Mouse (Mus musculus): ENCODE measurements around the gene Capn5. TPM values are rescaled to one million over a fixed set of nuclear protein-coding genes. Genes with fewer than 3 reads are reported as not detected.

The Capn5 gene
- polyA plus RNA-seq, 1 experiment from 2014 or later: 18.7 TPM

- no peak within 1 kb of the TSS for H3K4me3 ChIP-seq (replicated peaks; ENCODE audit: low read length)
- H3K4me2 ChIP-seq (ENCODE audit: low read length): no peak within 1 kb of the TSS
- peaks cover 16% of the 10 kb centered on the region for H3K4me1 ChIP-seq (replicated peaks; ENCODE audit: control insufficient read depth, insufficient read depth, low read length)
- H3K9ac ChIP-seq (replicated peaks; ENCODE audit: low read depth, low read length): no peak within 1 kb of the TSS
- 86% methylated on average over 5 of the region's 5 CpGs for WGBS
- no peaks in the 10 kb centered on the region for H3K9me3 ChIP-seq (ENCODE audit: control insufficient read depth, low read length)
- ATAC-seq: no peak
- no peak within 1 kb of the TSS for H3K27ac ChIP-seq (ENCODE audit: low read length)
- no peaks in the 10 kb centered on the region for H3K36me3 ChIP-seq (ENCODE audit: control insufficient read depth, insufficient read depth)
- H3K27me3 ChIP-seq (replicated peaks; ENCODE audit: control insufficient read depth, insufficient read depth, low read length): no peaks in the 10 kb centered on the region
Observed at GRCm38 (mm10) chr7:98145402-98145801, 32.7 kb downstream of the Capn5 start, which contains the start of gene Omp. Omp (minus strand) TSS chr7:98145502.

DNA sequence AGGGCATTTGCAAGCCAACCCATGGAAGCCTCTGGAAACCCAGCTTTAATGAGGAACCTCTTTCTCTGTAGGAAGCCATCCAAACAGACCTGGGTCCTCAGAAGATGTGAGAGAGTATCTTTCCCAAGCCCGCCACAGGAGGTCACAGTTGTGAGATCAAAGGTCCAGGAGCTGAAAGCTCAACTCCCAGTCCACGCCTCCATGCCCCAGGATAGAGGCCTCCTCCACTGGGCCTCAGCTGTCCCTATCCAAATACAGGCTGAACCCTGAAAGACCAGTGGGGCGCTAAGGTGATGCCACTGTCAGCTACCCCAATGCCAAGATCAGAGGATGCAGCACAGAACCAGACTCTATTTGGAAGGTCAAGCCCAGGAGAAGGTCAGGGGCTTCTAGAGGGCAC, 35.4 kb downstream of the Capn5 start:
- Histone ChIP-seq H3K9ac (replicated peaks; ENCODE audit: low read depth, low read length) (no peak overlapping the region), H3K9me3 (ENCODE audit: control insufficient read depth, low read length) (no peaks in the 10 kb centered on the region), H3K4me2 (ENCODE audit: low read length) (no peak overlapping the region), H3K4me1 (replicated peaks; ENCODE audit: control insufficient read depth, insufficient read depth, low read length) (peaks cover 5% of the 10 kb centered on the region; the same call in 1 of the 2 replicates), H3K36me3 (ENCODE audit: control insufficient read depth, insufficient read depth) (no peaks in the 10 kb centered on the region), H3K27ac (ENCODE audit: low read length) (no peak overlapping the region), H3K4me3 (replicated peaks; ENCODE audit: low read length) (no peak overlapping the region), H3K27me3 (replicated peaks; ENCODE audit: control insufficient read depth, insufficient read depth, low read length) (no peaks in the 10 kb centered on the region)
- no peak for ATAC-seq
- WGBS: 76% methylated on average over 3 of the region's 3 CpGs

DNA sequence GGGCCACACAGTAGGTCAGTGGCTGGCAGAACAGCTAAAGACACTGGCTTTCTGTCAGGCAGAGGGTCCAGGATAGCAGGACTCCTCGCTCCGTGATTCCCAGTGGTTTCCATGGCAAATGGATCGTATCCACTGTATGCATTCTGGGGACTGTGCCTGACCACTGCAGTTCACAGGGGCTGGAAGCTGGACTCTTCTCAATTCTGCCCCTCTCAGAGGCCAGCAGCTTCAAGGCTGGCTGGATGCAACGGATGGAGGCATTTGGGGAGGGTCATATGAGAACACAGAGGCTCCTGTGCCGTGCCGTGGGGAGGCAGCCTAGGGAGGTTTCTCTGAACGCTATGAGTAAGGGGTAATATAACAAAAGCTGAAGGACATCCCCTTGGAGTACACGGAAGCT, 35.8 kb downstream of the Capn5 start:
- 0 out of 2 replicates have a peak, but pooled peaks have one; percentile 18 for ATAC-seq
- Histone ChIP-seq H3K4me3 (replicated peaks; ENCODE audit: low read length) (no peak overlapping the region), H3K27ac (ENCODE audit: low read length) (no peak overlapping the region), H3K9me3 (ENCODE audit: control insufficient read depth, low read length) (no peaks in the 10 kb centered on the region), H3K27me3 (replicated peaks; ENCODE audit: control insufficient read depth, insufficient read depth, low read length) (no peaks in the 10 kb centered on the region), H3K4me2 (ENCODE audit: low read length) (no peak overlapping the region), H3K9ac (replicated peaks; ENCODE audit: low read depth, low read length) (no peak overlapping the region), H3K36me3 (ENCODE audit: control insufficient read depth, insufficient read depth) (no peaks in the 10 kb centered on the region), H3K4me1 (replicated peaks; ENCODE audit: control insufficient read depth, insufficient read depth, low read length) (peaks cover 2% of the 10 kb centered on the region; the same call in 1 of the 2 replicates)
- WGBS: 57% methylated on average over 8 of the region's 8 CpGs

GRCm38 (mm10) chr7:98141206-98141605, 36.9 kb downstream of the Capn5 start:
- H3K4me1 ChIP-seq (replicated peaks; ENCODE audit: control insufficient read depth, insufficient read depth, low read length): peaks cover 2% of the 10 kb centered on the region; the same call in 1 of the 2 replicates
- no peak overlapping the region for H3K27ac ChIP-seq (ENCODE audit: low read length)
- no peaks in the 10 kb centered on the region for H3K36me3 ChIP-seq (ENCODE audit: control insufficient read depth, insufficient read depth)
- WGBS: 41% methylated on average over 3 of the region's 3 CpGs
- H3K9me3 ChIP-seq (ENCODE audit: control insufficient read depth, low read length): no peaks in the 10 kb centered on the region
- H3K4me3 ChIP-seq (replicated peaks; ENCODE audit: low read length): no peak overlapping the region
- H3K27me3 ChIP-seq (replicated peaks; ENCODE audit: control insufficient read depth, insufficient read depth, low read length): no peaks in the 10 kb centered on the region
- H3K9ac ChIP-seq (replicated peaks; ENCODE audit: low read depth, low read length): no peak overlapping the region
- no peak overlapping the region for H3K4me2 ChIP-seq (ENCODE audit: low read length)
- no peak; the same call in 1 of the 2 replicates for ATAC-seq

- H3K27me3 ChIP-seq (replicated peaks; ENCODE audit: control insufficient read depth, insufficient read depth, low read length): no peaks in the 10 kb centered on the region
- 36% methylated on average over 2 of the region's 2 CpGs for WGBS
- H3K4me2 ChIP-seq (ENCODE audit: low read length): no peak overlapping the region
- no peaks in the 10 kb centered on the region for H3K9me3 ChIP-seq (ENCODE audit: control insufficient read depth, low read length)
- H3K36me3 ChIP-seq (ENCODE audit: control insufficient read depth, insufficient read depth): no peaks in the 10 kb centered on the region
- no peak overlapping the region for H3K27ac ChIP-seq (ENCODE audit: low read length)
- no peak overlapping the region for H3K9ac ChIP-seq (replicated peaks; ENCODE audit: low read depth, low read length)
- H3K4me3 ChIP-seq (replicated peaks; ENCODE audit: low read length): no peak overlapping the region
- ATAC-seq: 0 out of 2 replicates have a peak, but pooled peaks have one; percentile 27
- H3K4me1 ChIP-seq (replicated peaks; ENCODE audit: control insufficient read depth, insufficient read depth, low read length): 0 out of 2 replicates have a peak, but pooled peaks cover 2% of the 10 kb centered on the region
Observed at GRCm38 (mm10) chr7:98140597-98140996, 37.5 kb downstream of the Capn5 start.

GRCm38 (mm10) chr7:98139216-98139615, 38.9 kb downstream of the Capn5 start:
- H3K4me2 ChIP-seq (ENCODE audit: low read length): no peak overlapping the region
- no peaks in the 10 kb centered on the region for H3K9me3 ChIP-seq (ENCODE audit: control insufficient read depth, low read length)
- 25% methylated on average over 9 of the region's 9 CpGs for WGBS
- H3K4me3 ChIP-seq (replicated peaks; ENCODE audit: low read length): no peak overlapping the region
- no peaks in the 10 kb centered on the region for H3K36me3 ChIP-seq (ENCODE audit: control insufficient read depth, insufficient read depth)
- ATAC-seq: no peak
- no peak overlapping the region for H3K27ac ChIP-seq (ENCODE audit: low read length)
- no peaks in the 10 kb centered on the region for H3K27me3 ChIP-seq (replicated peaks; ENCODE audit: control insufficient read depth, insufficient read depth, low read length)
- no peak overlapping the region for H3K9ac ChIP-seq (replicated peaks; ENCODE audit: low read depth, low read length)
- 0 out of 2 replicates have a peak, but pooled peaks cover 2% of the 10 kb centered on the region for H3K4me1 ChIP-seq (replicated peaks; ENCODE audit: control insufficient read depth, insufficient read depth, low read length)

- Histone ChIP-seq H3K9ac (replicated peaks; ENCODE audit: low read depth, low read length) (no peak overlapping the region), H3K9me3 (ENCODE audit: control insufficient read depth, low read length) (no peaks in the 10 kb centered on the region), H3K4me1 (replicated peaks; ENCODE audit: control insufficient read depth, insufficient read depth, low read length) (0 out of 2 replicates have a peak, but pooled peaks cover 2% of the 10 kb centered on the region), H3K27ac (ENCODE audit: low read length) (no peak overlapping the region), H3K4me3 (replicated peaks; ENCODE audit: low read length) (no peak overlapping the region), H3K27me3 (replicated peaks; ENCODE audit: control insufficient read depth, insufficient read depth, low read length) (no peaks in the 10 kb centered on the region), H3K36me3 (ENCODE audit: control insufficient read depth, insufficient read depth) (no peaks in the 10 kb centered on the region), H3K4me2 (ENCODE audit: low read length) (no peak overlapping the region)
- ATAC-seq: no peak
- 64% methylated on average over 2 of the region's 2 CpGs for WGBS
Observed at GRCm38 (mm10) chr7:98137995-98138394, 40.1 kb downstream of the Capn5 start.

GRCm38 (mm10) chr7:98137583-98137982, 40.5 kb downstream of the Capn5 start:
- 52% methylated on average over 3 of the region's 3 CpGs for WGBS
- no peak overlapping the region for H3K9ac ChIP-seq (replicated peaks; ENCODE audit: low read depth, low read length)
- H3K4me2 ChIP-seq (ENCODE audit: low read length): no peak overlapping the region
- no peak overlapping the region for H3K4me3 ChIP-seq (replicated peaks; ENCODE audit: low read length)
- no peaks in the 10 kb centered on the region for H3K36me3 ChIP-seq (ENCODE audit: control insufficient read depth, insufficient read depth)
- H3K9me3 ChIP-seq (ENCODE audit: control insufficient read depth, low read length): no peaks in the 10 kb centered on the region
- no peak overlapping the region for H3K27ac ChIP-seq (ENCODE audit: low read length)
- no peak for ATAC-seq
- H3K27me3 ChIP-seq (replicated peaks; ENCODE audit: control insufficient read depth, insufficient read depth, low read length): no peaks in the 10 kb centered on the region
- H3K4me1 ChIP-seq (replicated peaks; ENCODE audit: control insufficient read depth, insufficient read depth, low read length): 0 out of 2 replicates have a peak, but pooled peaks cover 2% of the 10 kb centered on the region

DNA sequence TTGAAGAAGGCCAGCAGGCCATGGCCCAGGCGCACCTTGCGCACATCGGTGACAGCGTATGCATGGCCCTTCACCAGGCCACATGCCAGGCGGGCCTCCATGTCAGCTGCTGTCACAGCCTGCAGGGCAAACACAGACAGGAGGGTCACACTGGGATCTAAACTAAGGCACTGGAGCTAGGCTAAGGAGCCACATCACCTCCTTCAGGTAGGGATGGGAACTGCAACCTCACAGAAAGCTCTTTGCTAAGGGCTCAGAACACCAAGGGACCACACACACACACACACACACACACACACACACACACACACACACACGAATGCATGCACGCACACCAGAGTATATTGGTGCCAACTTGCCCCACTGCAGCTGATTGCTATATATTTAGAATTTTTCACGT, 46.3 kb downstream of the Capn5 start:
- Histone ChIP-seq H3K9ac (replicated peaks; ENCODE audit: low read depth, low read length) (no peak overlapping the region), H3K9me3 (ENCODE audit: control insufficient read depth, low read length) (no peaks in the 10 kb centered on the region), H3K4me3 (replicated peaks; ENCODE audit: low read length) (no peak overlapping the region), H3K4me1 (replicated peaks; ENCODE audit: control insufficient read depth, insufficient read depth, low read length) (no peaks in the 10 kb centered on the region), H3K36me3 (ENCODE audit: control insufficient read depth, insufficient read depth) (0 out of 2 replicates have a peak, but pooled peaks cover 5% of the 10 kb centered on the region), H3K27me3 (replicated peaks; ENCODE audit: control insufficient read depth, insufficient read depth, low read length) (no peaks in the 10 kb centered on the region), H3K4me2 (ENCODE audit: low read length) (no peak overlapping the region), H3K27ac (ENCODE audit: low read length) (no peak overlapping the region)
- 89% methylated on average over 8 of the region's 8 CpGs for WGBS
- no peak for ATAC-seq

DNA sequence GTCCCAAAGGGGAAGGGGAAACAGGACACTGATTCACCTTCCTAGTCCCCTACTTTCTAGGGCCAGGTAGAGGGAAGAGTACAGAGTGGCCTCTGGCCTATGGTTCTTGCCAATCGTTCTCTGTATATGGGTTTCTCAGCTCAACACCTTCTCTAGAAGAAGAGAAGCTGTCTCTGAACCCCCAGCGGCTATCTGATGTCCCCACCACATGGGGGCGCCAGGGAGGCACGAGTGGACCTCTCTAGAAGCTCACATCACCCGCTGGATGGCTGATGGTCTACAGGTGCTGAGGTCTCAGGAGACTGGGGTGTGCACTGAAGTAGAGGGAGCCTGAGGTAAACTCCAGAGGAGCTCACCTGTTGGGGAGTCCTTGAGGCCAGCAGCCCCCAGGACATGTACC, 52.6 kb downstream of the Capn5 start:
- Histone ChIP-seq H3K9me3 (ENCODE audit: control insufficient read depth, low read length) (no peaks in the 10 kb centered on the region), H3K9ac (replicated peaks; ENCODE audit: low read depth, low read length) (no peak overlapping the region), H3K4me3 (replicated peaks; ENCODE audit: low read length) (no peak overlapping the region), H3K4me2 (ENCODE audit: low read length) (no peak overlapping the region), H3K27ac (ENCODE audit: low read length) (no peak overlapping the region), H3K36me3 (ENCODE audit: control insufficient read depth, insufficient read depth) (0 out of 2 replicates have a peak, but pooled peaks cover 5% of the 10 kb centered on the region), H3K4me1 (replicated peaks; ENCODE audit: control insufficient read depth, insufficient read depth, low read length) (peaks cover 2% of the 10 kb centered on the region; the same call in 1 of the 2 replicates), H3K27me3 (replicated peaks; ENCODE audit: control insufficient read depth, insufficient read depth, low read length) (no peaks in the 10 kb centered on the region)
- WGBS: 35% methylated on average over 5 of the region's 5 CpGs
- no peak for ATAC-seq

Data from forebrain, embryonic 16.5 days (tissue).